Mouse (Mus musculus) kidney, adult 2 months (tissue): ENCODE data around the gene Syndig1.

Experiments
- CTCF ChIP-seq: fragments of 200-500 bp; conservative IDR thresholded peaks from 2 replicates; pipeline ENCODE4 v1.5.1; 2011; ENCODE audit warnings: low read depth, mild to moderate bottlenecking, control low read depth, low read length, moderate library complexity, mixed read lengths; ENCODE audit not compliant: insufficient read depth, insufficient read length
- POLR2A ChIP-seq: fragments of 200-500 bp; IDR thresholded peaks from one replicate; pipeline ENCODE4 v1.6.1; 2011; ENCODE audit warnings: low read depth, low read length, control low read depth

- no peak for TF ChIP-seq POLR2A
- no peak for TF ChIP-seq CTCF
These were observed 162.5 kb downstream of the Syndig1 start for GRCm38 (mm10) chr2:149991506-149991905.
